Mouse (Mus musculus): ENCODE results near the gene 1700037H04Rik.

GRCm38 (mm10) chr2:131128211-131128610 lies 31.7 kb downstream of the 1700037H04Rik start:
- TF ChIP-seq EP300 (IDR thresholded peaks at IDR 0.05; ENCODE audit: insufficient read depth, low read depth, low read length) (no peak), CTCF (IDR thresholded peaks at IDR 0.05) (no peak), POLR2A (IDR thresholded peaks at IDR 0.05; ENCODE audit: insufficient read depth, low read depth, low read length) (peak; percentile 66)

Data from heart, adult 2 months (tissue).